Mouse (Mus musculus) bone marrow macrophage, adult 2 months (primary cell): ENCODE results near the gene Igf1. TPM values are rescaled to one million over a fixed set of nuclear protein-coding genes. Genes with fewer than 3 reads are reported as not detected.

Experiments
- H3K27ac ChIP-seq: 2 replicates; pipeline ENCODE4 v1.5.1; 2012; ENCODE audit warnings: low read depth, low read length; ENCODE audit not compliant: insufficient read depth
- H3K4me1 ChIP-seq: 2 replicates; pipeline ENCODE4 v1.6.1; 2012; ENCODE audit warnings: low read length; ENCODE audit not compliant: control insufficient read depth, insufficient read depth
- H3K4me3 ChIP-seq: 2 replicates; pipeline ENCODE4 v1.5.1; 2012; ENCODE audit warnings: mild to moderate bottlenecking, low read length, moderate library complexity; ENCODE audit not compliant: insufficient read depth
- CTCF ChIP-seq: IDR thresholded peaks from 2 replicates; pipeline ENCODE4 v1.5.1; 2012; ENCODE audit warnings: low read depth, mild to moderate bottlenecking, low read length, moderate library complexity
- POLR2A ChIP-seq: IDR thresholded peaks from 2 replicates; pipeline ENCODE4 v1.6.1; 2012; ENCODE audit warnings: mild to moderate bottlenecking, low read depth, low read length, borderline replicate concordance
- polyA plus RNA-seq: library from polyadenylated mRNA; stranded (reverse); fragments of >200 nt; gene quantifications from 2 replicates; pipeline ENCODE4 v1.2.4, GENCODE M21; 2012; ENCODE audit not compliant: missing spikeins, insufficient read depth, insufficient read length

Igf1 gene
- polyA plus RNA-seq, 1 experiment: 1,121 TPM

GRCm38 (mm10) chr10:87869151-87869550, 11.1 kb downstream of the Igf1 start:
- no peak overlapping the region for H3K4me3 ChIP-seq
- TF ChIP-seq CTCF: no peak
- no peak for TF ChIP-seq POLR2A
- H3K27ac ChIP-seq: no peak overlapping the region

GRCm38 (mm10) chr10:87869691-87870090, 11.6 kb downstream of the Igf1 start:
- H3K27ac ChIP-seq: no peak overlapping the region
- H3K4me1 ChIP-seq: peaks cover 6% of the 10 kb centered on the region
- H3K4me3 ChIP-seq: no peak overlapping the region
- TF ChIP-seq POLR2A (no peak), CTCF (no peak)

More at GRCm38 (mm10) chr10:87869151-87869550, 11.1 kb downstream of the Igf1 start:
- H3K4me1 ChIP-seq: peaks cover 11% of the 10 kb centered on the region

- TF ChIP-seq POLR2A (no peak), CTCF (no peak)
- peaks cover 2% of the 10 kb centered on the region; the same call in 1 of the 2 replicates for H3K4me1 ChIP-seq
- no peak overlapping the region for H3K27ac ChIP-seq
- H3K4me3 ChIP-seq: no peak overlapping the region
Measured at GRCm38 (mm10) chr10:87871863-87872647, 14.0 kb downstream of the Igf1 start.

GRCm38 (mm10) chr10:87872854-87873253, 14.8 kb downstream of the Igf1 start:
- H3K27ac ChIP-seq: no peak overlapping the region

GRCm38 (mm10) chr10:87873516-87873915, 15.5 kb downstream of the Igf1 start:
- Histone ChIP-seq H3K4me1 (peaks cover 2% of the 10 kb centered on the region; the same call in 1 of the 2 replicates), H3K27ac (no peak overlapping the region), H3K4me3 (no peak overlapping the region)
- TF ChIP-seq CTCF: no peak
- TF ChIP-seq POLR2A: no peak

More at GRCm38 (mm10) chr10:87872854-87873253, 14.8 kb downstream of the Igf1 start:
- Histone ChIP-seq H3K4me3 (no peak overlapping the region), H3K4me1 (peaks cover 2% of the 10 kb centered on the region; the same call in 1 of the 2 replicates)
- TF ChIP-seq CTCF (no peak), POLR2A (no peak)

- peaks cover 6% of the 10 kb centered on the region for H3K4me1 ChIP-seq
- H3K27ac ChIP-seq: no peak overlapping the region
- TF ChIP-seq POLR2A (no peak), CTCF (no peak)
- no peak overlapping the region for H3K4me3 ChIP-seq
Measured at GRCm38 (mm10) chr10:87880071-87880785, 22.2 kb downstream of the Igf1 start.

GRCm38 (mm10) chr10:87885326-87886040, 27.4 kb downstream of the Igf1 start:
- no peak overlapping the region for H3K4me3 ChIP-seq
- peaks cover 13% of the 10 kb centered on the region for H3K4me1 ChIP-seq
- no peak overlapping the region for H3K27ac ChIP-seq
- TF ChIP-seq CTCF: no peak
- no peak for TF ChIP-seq POLR2A

- TF ChIP-seq CTCF: no peak
- TF ChIP-seq POLR2A: no peak
- Histone ChIP-seq H3K4me3 (no peak overlapping the region), H3K4me1 (peaks cover 12% of the 10 kb centered on the region), H3K27ac (no peak overlapping the region)
Measured at GRCm38 (mm10) chr10:87889850-87890249, 31.8 kb downstream of the Igf1 start.

- no peak for TF ChIP-seq CTCF
- Histone ChIP-seq H3K27ac (no peak overlapping the region), H3K4me1 (peaks cover 11% of the 10 kb centered on the region)
Measured at GRCm38 (mm10) chr10:87892256-87892655, 34.2 kb downstream of the Igf1 start.

More at GRCm38 (mm10) chr10:87892256-87892655, 34.2 kb downstream of the Igf1 start:
- no peak overlapping the region for H3K4me3 ChIP-seq
